Mouse (Mus musculus): ENCODE data around the gene Ciapin1.

DNA sequence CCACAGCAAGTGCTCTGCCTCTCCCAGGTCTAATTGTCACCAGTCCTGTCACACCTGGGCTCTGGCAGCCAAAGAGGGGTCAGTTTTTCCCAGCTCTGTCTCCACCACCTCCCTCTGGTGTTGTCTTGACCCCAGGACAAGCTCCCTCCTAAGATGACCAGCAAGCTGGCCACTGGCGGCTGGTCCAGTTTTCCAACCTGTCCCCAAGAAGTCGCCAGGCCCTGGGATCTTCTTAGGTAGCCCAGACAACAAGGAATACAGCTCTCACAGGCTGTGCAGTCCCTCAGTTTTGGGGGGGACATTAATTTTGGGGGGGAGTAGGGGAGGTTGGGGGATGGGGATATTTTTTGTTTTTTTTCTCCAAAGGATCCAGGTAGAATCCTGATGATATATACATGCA, 34.4 kb upstream of the Ciapin1 start:
- TF ChIP-seq E2F4 (IDR thresholded peaks at IDR 0.05; ENCODE audit: borderline replicate concordance, low read depth, low read length) (no peak), TCF12 (IDR thresholded peaks at IDR 0.05; ENCODE audit: low read depth, low read length) (no peak), JUND (IDR thresholded peaks at IDR 0.05; ENCODE audit: low read depth, low read length) (no peak), ZC3H11A (IDR thresholded peaks at IDR 0.05; ENCODE audit: low read depth, low read length) (no peak), USF1 (IDR thresholded peaks at IDR 0.05; ENCODE audit: low read depth, low read length) (no peak), EP300 (IDR thresholded peaks at IDR 0.05; ENCODE audit: low read depth in 1 of 2, low read length in 2 of 2) (no peak)

Measured in MEL (cell line).